Mouse (Mus musculus) limb, embryonic 14.5 days (tissue): ENCODE results near the gene Orai2. TPM values are rescaled to one million over a fixed set of nuclear protein-coding genes. Genes with fewer than 3 reads are reported as not detected.
"Not testable (repeated sequence)": the region's sequence is repeated elsewhere in the genome, so short reads cannot be mapped to it uniquely, and the experiment has no call there.

Experiments
- ATAC-seq: fragments of 200-750 bp; cut with Nextera tagmentation; 2 replicates; pipeline ENCODE4 v1.8.0; 2017; ENCODE audit warnings: low read depth, moderate number of reproducible peaks, moderate TSS enrichment; ENCODE audit not compliant: low FRiP score
- DNase-seq: peaks from one replicate; pipeline ENCODE4 v3.0.0-alpha.2; 2015; ENCODE audit warnings: low spot score
- H3K27ac ChIP-seq: fragments of 300-500 bp; sonication (generic); replicated peaks from 2 replicates; pipeline ENCODE4 v1.5.1; 2014; ENCODE audit warnings: low read depth, mild to moderate bottlenecking, low read length, moderate library complexity, mixed read lengths
- H3K27me3 ChIP-seq: fragments of 300-500 bp; sonication (generic); 2 replicates; pipeline ENCODE4 v1.6.1; 2014; ENCODE audit warnings: low read length, mixed read lengths; ENCODE audit not compliant: control insufficient read depth, insufficient read depth
- H3K36me3 ChIP-seq: fragments of 300-500 bp; sonication (generic); 2 replicates; pipeline ENCODE4 v1.6.1; 2014; ENCODE audit warnings: mild to moderate bottlenecking, low read length, moderate library complexity, mixed read lengths; ENCODE audit not compliant: control insufficient read depth, insufficient read depth
- H3K4me1 ChIP-seq: fragments of 300-500 bp; sonication (generic); 2 replicates; pipeline ENCODE4 v1.6.1; 2014; ENCODE audit warnings: antibody characterized with exemption, low read length, mixed read lengths; ENCODE audit not compliant: control insufficient read depth, insufficient read depth
- H3K4me2 ChIP-seq: fragments of 300-500 bp; sonication (generic); replicated peaks from 2 replicates; pipeline ENCODE4 v1.6.1; 2014; ENCODE audit warnings: low read depth, mild to moderate bottlenecking, low read length, moderate library complexity; ENCODE audit not compliant: severe bottlenecking
- H3K4me3 ChIP-seq: fragments of 300-500 bp; sonication (generic); replicated peaks from 2 replicates; pipeline ENCODE4 v1.5.1; 2014; ENCODE audit warnings: low read length
- H3K9ac ChIP-seq: fragments of 300-500 bp; sonication (generic); 2 replicates; pipeline ENCODE4 v1.6.1; 2014; ENCODE audit warnings: mild to moderate bottlenecking, low read depth, low read length, moderate library complexity; ENCODE audit not compliant: severe bottlenecking
- H3K9me3 ChIP-seq: fragments of 300-500 bp; sonication (generic); 2 replicates; pipeline ENCODE4 v1.6.1; 2016; ENCODE audit warnings: low read length; ENCODE audit not compliant: control insufficient read depth
- POLR2A ChIP-seq: fragments of 200-500 bp; IDR thresholded peaks from 2 replicates; pipeline ENCODE4 v1.8.0; 2012; ENCODE audit warnings: inconsistent platforms, mild to moderate bottlenecking, moderate library complexity, borderline replicate concordance; ENCODE audit not compliant: insufficient read depth, insufficient read length; ENCODE audit errors: extremely low read depth
- WGBS: fragments of 180-500 bp; shearing (Covaris S2); extraction: QIAGEN DNeasy Blood & Tissue Kit; methylation state at CpG from one replicate; pipeline ENCODE4 v1.1.7; 2014; 5-methylcytosine and 5-hydroxymethylcytosine counted together
- polyA plus RNA-seq, 2 experiments: library from polyadenylated mRNA; depleted of rRNA in 1 of 2; stranded (reverse) in 1 of 2; unstranded in 1 of 2; fragments of >200 nt; fragmentation: Nextera tagmentation in 1 of 2; extraction: Ambion mirVana in 1 of 2; gene quantifications; 2 replicates each; pipeline versions ENCODE4 v1.2.1 to v1.2.3; 2012 to 2014

Orai2 gene
- polyA plus RNA-seq, 2 experiments: 9.0 to 13.7 TPM

- Histone ChIP-seq H3K9ac (no peak overlapping the region), H3K27ac (no peak overlapping the region), H3K9me3 (no peaks in the 10 kb centered on the region), H3K4me1 (no peaks in the 10 kb centered on the region), H3K36me3 (peaks cover 4% of the 10 kb centered on the region; the same call in 1 of the 2 replicates), H3K4me2 (no peak overlapping the region), H3K27me3 (no peaks in the 10 kb centered on the region), H3K4me3 (no peak overlapping the region)
- TF ChIP-seq POLR2A: no peak
- 94% methylated on average over 3 of the region's 3 CpGs for WGBS
- DNase-seq: no peak
- no peak for ATAC-seq
Measured at GRCm38 (mm10) chr5:136215211-136215610, 44.7 kb upstream of the Orai2 start.

GRCm38 (mm10) chr5:136213716-136214115 is 43.2 kb upstream of the Orai2 start:
- H3K27me3 ChIP-seq: no peaks in the 10 kb centered on the region
- ATAC-seq (no peak), DNase-seq (no peak)
- no peak overlapping the region for H3K9ac ChIP-seq
- no peaks in the 10 kb centered on the region for H3K4me1 ChIP-seq
- WGBS: 79% methylated on average over 5 of the region's 5 CpGs
- H3K27ac ChIP-seq: no peak overlapping the region
- no peak overlapping the region for H3K4me3 ChIP-seq
- H3K4me2 ChIP-seq: no peak overlapping the region
- no peaks in the 10 kb centered on the region for H3K9me3 ChIP-seq
- TF ChIP-seq POLR2A: no peak
- peaks cover 3% of the 10 kb centered on the region; the same call in 1 of the 2 replicates for H3K36me3 ChIP-seq

GRCm38 (mm10) chr5:136212716-136213115 is 42.2 kb upstream of the Orai2 start:
- Histone ChIP-seq H3K36me3 (no peaks in the 10 kb centered on the region), H3K9ac (no peak overlapping the region), H3K4me2 (no peak overlapping the region), H3K27me3 (no peaks in the 10 kb centered on the region), H3K4me1 (no peaks in the 10 kb centered on the region), H3K4me3 (no peak overlapping the region), H3K9me3 (no peaks in the 10 kb centered on the region), H3K27ac (no peak overlapping the region)
- DNase-seq: no peak
- no peak for ATAC-seq
- TF ChIP-seq POLR2A: no peak
- 86% methylated on average over 11 of the region's 11 CpGs for WGBS

- H3K9ac ChIP-seq, H3K4me3 ChIP-seq, ATAC-seq, H3K36me3 ChIP-seq, H3K9me3 ChIP-seq, H3K4me2 ChIP-seq, DNase-seq, H3K27me3 ChIP-seq, H3K4me1 ChIP-seq, H3K27ac ChIP-seq: not testable (repeated sequence)
- 91% methylated on average over 14 of the region's 14 CpGs for WGBS
Measured at GRCm38 (mm10) chr5:136211341-136212102, 41.0 kb upstream of the Orai2 start.

- Histone ChIP-seq H3K9ac (no peak overlapping the region), H3K36me3 (no peaks in the 10 kb centered on the region), H3K9me3 (no peaks in the 10 kb centered on the region), H3K4me3 (no peak overlapping the region), H3K27me3 (no peaks in the 10 kb centered on the region), H3K4me2 (no peak overlapping the region), H3K4me1 (no peaks in the 10 kb centered on the region), H3K27ac (no peak overlapping the region)
- 64% methylated on average over 5 of the region's 5 CpGs for WGBS
- DNase-seq (no peak), ATAC-seq (no peak)
- no peak for TF ChIP-seq POLR2A
Measured at GRCm38 (mm10) chr5:136210549-136210948, 40.0 kb upstream of the Orai2 start.
